Mouse (Mus musculus) E14TG2a.4 (cell line): Measurements from ENCODE around the gene Cabp2.

Experiments
- CTCF ChIP-seq: conservative IDR thresholded peaks from 2 replicates; pipeline ENCODE4 v1.5.1; 2014; ENCODE audit warnings: low read length
- POU5F1 ChIP-seq: IDR thresholded peaks from 2 replicates; pipeline ENCODE4 v1.6.1; 2014; ENCODE audit warnings: low read length, borderline replicate concordance

- TF ChIP-seq CTCF (no peak), POU5F1 (no peak)
These were observed 19.4 kb downstream of the Cabp2 start for GRCm38 (mm10) chr19:4100718-4101261.
